Mouse (Mus musculus): ENCODE data around the gene Gm21292. TPM values are rescaled to one million over a fixed set of nuclear protein-coding genes. Genes with fewer than 3 reads are reported as not detected.
"Not testable (repeated sequence)": the region's sequence is repeated elsewhere in the genome, so short reads cannot be mapped to it uniquely, and the experiment has no call there.

The Gm21292 gene
- not detected in 2 replicates for polyA plus RNA-seq (2011; ENCODE audit: insufficient read depth, insufficient read length, low read depth, missing spikeins)

- H3K27ac ChIP-seq (ENCODE audit: insufficient read depth, low read length); H3K27me3 ChIP-seq (ENCODE audit: control insufficient read depth, insufficient read depth, low read length, poor library complexity, severe bottlenecking); H3K9me3 ChIP-seq (replicated peaks; ENCODE audit: control insufficient read depth, insufficient read depth, low read length, poor library complexity, severe bottlenecking); H3K4me3 ChIP-seq (ENCODE audit: low read depth, low read length); H3K9ac ChIP-seq (ENCODE audit: low read depth, poor library complexity, severe bottlenecking); H3K4me1 ChIP-seq (ENCODE audit: control insufficient read depth, insufficient read depth, low read length); H3K36me3 ChIP-seq (ENCODE audit: control insufficient read depth, insufficient read depth, low read length, poor library complexity, severe bottlenecking): not testable (repeated sequence)
These were observed at the start of gene Gm21292 for GRCm38 (mm10) chrY:9133824-9134223. Gene Gm21292 (minus strand): TSS chrY:9133924.

Other genes starting within 250 kb of the Gm21292 start
- not detected in 2 replicates for gene Gm21721, start 68.3 kb upstream of the Gm21292 start, polyA plus RNA-seq (2011; ENCODE audit: insufficient read depth, insufficient read length, low read depth, missing spikeins)
- gene Gm21812, start 213.3 kb upstream of the Gm21292 start, polyA plus RNA-seq (2011; ENCODE audit: insufficient read depth, insufficient read length, low read depth, missing spikeins): not detected in 2 replicates